Mouse (Mus musculus) liver, embryonic 14.5 days (tissue): ENCODE data around the gene Abca1. TPM values are rescaled to one million over a fixed set of nuclear protein-coding genes. Genes with fewer than 3 reads are reported as not detected.
A peak's percentile ranks its signal among the peaks of the same experiment; 100 is the strongest.

Experiments used
- ATAC-seq: fragments of 200-750 bp; cut with Nextera tagmentation; 2 replicates; pipeline ENCODE4 v1.8.0; 2017; ENCODE audit warnings: moderate number of reproducible peaks, mild to moderate bottlenecking, moderate library complexity; ENCODE audit not compliant: insufficient read depth
- DNase-seq, 3 experiments: peaks; one replicate each; pipeline ENCODE4 v3.0.0-alpha.2; 2012 to 2013; ENCODE audit warnings: low read depth in 3 of 3, low spot score in 3 of 3
- H3K27ac ChIP-seq: fragments of 300-500 bp; sonication (generic); 2 replicates; pipeline ENCODE4 v1.5.1; 2014; ENCODE audit warnings: moderate library complexity, mild to moderate bottlenecking, control low read depth, inconsistent platforms
- H3K27me3 ChIP-seq: fragments of 300-500 bp; sonication (generic); 2 replicates; pipeline ENCODE4 v1.6.1; 2014; ENCODE audit warnings: mild to moderate bottlenecking, low read length, moderate library complexity; ENCODE audit not compliant: control insufficient read depth, insufficient read depth
- H3K36me3 ChIP-seq: fragments of 300-500 bp; sonication (generic); replicated peaks from 2 replicates; pipeline ENCODE4 v1.6.1; 2014; ENCODE audit warnings: low read depth; ENCODE audit not compliant: control insufficient read depth, insufficient read depth
- H3K4me1 ChIP-seq, 2 experiments: fragments of 200-500 bp in 1 of 2; fragments of 300-500 bp in 1 of 2; sonication (generic) in 1 of 2; replicated peaks; 2 replicates each; pipeline ENCODE4 v1.6.1; 2012 to 2014; ENCODE audit warnings: antibody characterized with exemption in 1 of 2, inconsistent platforms in 1 of 2, low read length in 1 of 2; ENCODE audit not compliant: control insufficient read depth in 2 of 2, insufficient read depth in 2 of 2
- H3K4me2 ChIP-seq: fragments of 300-500 bp; sonication (generic); 2 replicates; pipeline ENCODE4 v1.6.1; 2014; ENCODE audit warnings: low read depth, mild to moderate bottlenecking, control low read depth, moderate library complexity
- H3K4me3 ChIP-seq, 2 experiments: fragments of 200-500 bp in 1 of 2; fragments of 300-500 bp in 1 of 2; sonication (generic) in 1 of 2; 2 replicates each; pipeline ENCODE4 v1.5.1; 2012 to 2014; ENCODE audit warnings: low read depth in 2 of 2, low read length in 2 of 2, mild to moderate bottlenecking in 2 of 2, control low read depth in 1 of 2, inconsistent platforms in 1 of 2, moderate library complexity in 1 of 2; ENCODE audit not compliant: insufficient read depth in 1 of 2
- H3K9ac ChIP-seq: fragments of 300-500 bp; sonication (generic); replicated peaks from 2 replicates; pipeline ENCODE4 v1.6.1; 2014; ENCODE audit warnings: mild to moderate bottlenecking, control low read depth, moderate library complexity
- H3K9me3 ChIP-seq: fragments of 300-500 bp; sonication (generic); 2 replicates; pipeline ENCODE4 v1.6.1; 2016; ENCODE audit warnings: low read length, mixed read lengths; ENCODE audit not compliant: control insufficient read depth
- CTCF ChIP-seq: IDR thresholded peaks from 2 replicates; pipeline ENCODE4 v1.5.1; 2016; ENCODE audit warnings: antibody characterized with exemption, low read depth, control low read depth
- EP300 ChIP-seq: IDR thresholded peaks from 2 replicates; pipeline ENCODE4 v1.6.1; 2016; ENCODE audit warnings: antibody characterized with exemption, low read depth
- WGBS: fragments of 180-500 bp; shearing (Covaris S2); extraction: QIAGEN DNeasy Blood & Tissue Kit; methylation state at CpG from one replicate; pipeline ENCODE4 v1.1.7; 2014; ENCODE audit not compliant: insufficient replicate concordance; 5-methylcytosine and 5-hydroxymethylcytosine counted together
- polyA plus RNA-seq, 2 experiments: library from polyadenylated mRNA; depleted of rRNA in 1 of 2; stranded (reverse) in 1 of 2; unstranded in 1 of 2; fragments of >200 nt; fragmentation: Nextera tagmentation in 1 of 2; extraction: Ambion mirVana in 1 of 2; gene quantifications; 2 replicates each; pipeline versions ENCODE4 v1.2.1 to v1.2.3; 2012 to 2014

Gene Abca1
- polyA plus RNA-seq (2012; rRNA removed) (5.7 and 7.0 TPM in 2 replicates), polyA plus RNA-seq (2014; fragmentation: Nextera tagmentation; extraction: Ambion mirVana) (12.0 and 13.1 TPM in 2 replicates)

DNA sequence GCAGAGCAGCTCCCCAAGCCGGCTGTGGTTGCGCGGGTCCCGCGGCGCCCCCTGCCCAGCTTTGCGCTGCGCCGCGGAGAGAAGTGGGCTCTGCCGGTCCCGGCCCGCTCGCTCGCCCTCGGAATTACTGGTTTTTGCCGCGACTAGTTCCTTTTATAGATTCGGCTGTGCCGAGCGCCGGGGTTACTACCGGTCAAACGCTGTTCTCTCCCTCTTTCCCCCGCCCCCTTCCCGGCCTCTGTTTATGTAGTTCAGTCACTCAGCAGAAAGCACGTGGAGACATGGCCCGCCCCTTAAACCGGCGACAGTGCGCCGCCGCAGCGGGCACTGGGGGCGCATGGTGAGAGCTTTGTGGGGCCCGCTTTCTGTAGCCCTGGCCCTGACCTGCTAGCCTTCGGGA is at the start of gene Abca1:
Gene Abca1, minus strand, starts transcription at position 129 of the 400 bp plus-strand sequence.
- DNase-seq (peak; percentile 57 to 66 (median 58)), ATAC-seq (peak; percentile 84)
- H3K4me3 ChIP-seq = peak within 1 kb of the TSS; percentile 53 to 61
- no peak within 1 kb of the TSS for H3K27ac ChIP-seq
- TF ChIP-seq CTCF = no peak
- no peak for TF ChIP-seq EP300
- H3K27me3 ChIP-seq = peaks cover 10% of the 10 kb centered on the region
- H3K4me1 ChIP-seq = peaks cover 0 to 2% of the 10 kb centered on the region in 2 experiments; a peak in 2 of 4 replicates
- peak within 1 kb of the TSS; percentile 68 for H3K4me2 ChIP-seq
- WGBS = under 1% methylated on average over 37 of the region's 37 CpGs
- H3K9ac ChIP-seq = no peak within 1 kb of the TSS; the same call in 1 of the 2 replicates
- no peaks in the 10 kb centered on the region for H3K9me3 ChIP-seq
- H3K36me3 ChIP-seq = no peaks in the 10 kb centered on the region

DNA sequence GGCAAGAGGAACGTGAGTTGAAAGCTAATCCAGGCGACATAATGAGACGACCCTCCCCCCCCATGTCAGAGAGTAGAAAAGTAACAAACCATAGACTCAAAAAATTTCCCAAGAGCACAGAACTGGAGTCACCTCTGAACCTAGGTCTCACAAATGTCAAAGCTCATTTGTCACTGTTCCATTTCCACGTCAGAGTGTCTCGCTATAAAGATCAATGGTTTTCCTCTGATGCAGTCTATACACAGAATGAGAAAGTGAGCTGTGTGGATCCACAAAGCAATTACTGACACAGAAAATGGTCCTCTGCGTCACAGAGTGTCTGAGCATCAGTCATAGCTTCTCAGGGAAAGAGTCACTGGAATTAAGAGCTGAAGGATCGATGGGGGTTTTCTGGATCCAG is 44.8 kb upstream of the Abca1 start:
- Histone ChIP-seq H3K36me3 (no peaks in the 10 kb centered on the region), H3K27ac (no peak overlapping the region), H3K9ac (no peak overlapping the region), H3K27me3 (no peaks in the 10 kb centered on the region), H3K4me2 (no peak overlapping the region), H3K4me3 (no peak overlapping the region), H3K4me1 (peaks cover 0 to 3% of the 10 kb centered on the region in 2 experiments; a peak in 1 of 4 replicates), H3K9me3 (no peaks in the 10 kb centered on the region)
- WGBS = 67% methylated on average over 7 of the region's 7 CpGs
- ATAC-seq = no peak
- DNase-seq = no peak
- TF ChIP-seq CTCF = no peak
- TF ChIP-seq EP300 = no peak

GRCm38 (mm10) chr4:53203595-53204400 is 44.1 kb upstream of the Abca1 start:
- H3K4me3 ChIP-seq = no peak overlapping the region
- no peak overlapping the region for H3K4me2 ChIP-seq
- WGBS = 47% methylated on average over 15 of the region's 15 CpGs
- no peaks in the 10 kb centered on the region for H3K36me3 ChIP-seq
- TF ChIP-seq EP300 (no peak), CTCF (no peak)
- no peak overlapping the region for H3K27ac ChIP-seq
- H3K27me3 ChIP-seq = no peaks in the 10 kb centered on the region
- H3K9ac ChIP-seq = no peak overlapping the region
- ATAC-seq (no peak), DNase-seq (no peak)
- H3K9me3 ChIP-seq = no peaks in the 10 kb centered on the region
- peaks cover 0 to 3% of the 10 kb centered on the region in 2 experiments; a peak in 1 of 4 replicates for H3K4me1 ChIP-seq

DNA sequence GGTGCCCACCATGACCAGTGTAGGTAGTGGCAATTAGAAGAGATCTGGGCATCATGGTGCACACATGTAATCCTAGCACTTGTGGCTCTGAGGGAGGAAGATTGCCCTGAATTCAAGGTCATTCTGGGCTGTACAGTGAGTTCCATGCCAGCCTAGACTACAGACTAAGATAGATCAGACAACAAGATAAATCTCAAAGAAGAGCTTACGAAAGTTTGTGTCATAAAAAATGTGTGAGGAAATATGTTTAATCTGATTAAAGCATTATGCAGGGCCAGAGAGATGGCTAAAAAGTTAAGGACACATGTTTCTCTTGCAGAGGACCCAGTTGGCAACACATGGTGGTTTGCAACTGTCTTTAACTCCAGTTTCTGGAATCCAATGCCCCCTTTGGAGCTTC is 40.6 kb upstream of the Abca1 start:
- Histone ChIP-seq H3K9me3 (no peaks in the 10 kb centered on the region), H3K27me3 (no peaks in the 10 kb centered on the region), H3K27ac (no peak overlapping the region), H3K4me1 (peaks cover 0 to 7% of the 10 kb centered on the region in 2 experiments; a peak in 1 of 4 replicates), H3K9ac (no peak overlapping the region), H3K36me3 (no peaks in the 10 kb centered on the region), H3K4me3 (no peak overlapping the region), H3K4me2 (no peak overlapping the region)
- WGBS = 53% methylated on average over 1 of the region's 1 CpGs
- no peak for TF ChIP-seq CTCF
- TF ChIP-seq EP300 = no peak
- DNase-seq (no peak), ATAC-seq (no peak)

GRCm38 (mm10) chr4:53197842-53198241 is 38.1 kb upstream of the Abca1 start:
- Histone ChIP-seq H3K36me3 (no peaks in the 10 kb centered on the region), H3K9ac (no peak overlapping the region), H3K27me3 (no peaks in the 10 kb centered on the region), H3K4me2 (no peak overlapping the region), H3K4me3 (no peak overlapping the region), H3K9me3 (no peaks in the 10 kb centered on the region), H3K27ac (no peak overlapping the region), H3K4me1 (0 out of 4 replicates have a peak, but pooled peaks cover 0 to 4% of the 10 kb centered on the region in 2 experiments)
- 63% methylated on average over 4 of the region's 4 CpGs for WGBS
- TF ChIP-seq CTCF = no peak
- no peak for TF ChIP-seq EP300
- no peak for ATAC-seq
- DNase-seq = no peak
